Mouse (Mus musculus) lung, embryonic 15.5 days (tissue): ENCODE results near the gene Hsd17b14. TPM values are rescaled to one million over a fixed set of nuclear protein-coding genes. Genes with fewer than 3 reads are reported as not detected.
A peak's percentile ranks its signal among the peaks of the same experiment; 100 is the strongest.

Source experiments
- ATAC-seq: fragments of 200-750 bp; cut with Nextera tagmentation; 2 replicates; pipeline ENCODE4 v1.8.0; 2017; ENCODE audit warnings: moderate number of reproducible peaks, borderline replicate concordance; ENCODE audit not compliant: low FRiP score, low TSS enrichment; ENCODE audit errors: extremely low read depth
- H3K27ac ChIP-seq: fragments of 300-500 bp; sonication (generic); 2 replicates; pipeline ENCODE4 v1.5.1; 2015; ENCODE audit warnings: moderate library complexity, mild to moderate bottlenecking, inconsistent platforms
- H3K27me3 ChIP-seq: fragments of 300-500 bp; sonication (generic); 2 replicates; pipeline ENCODE4 v1.6.1; 2015; ENCODE audit warnings: inconsistent platforms
- H3K36me3 ChIP-seq: fragments of 300-500 bp; sonication (generic); 2 replicates; pipeline ENCODE4 v1.6.1; 2015; ENCODE audit warnings: inconsistent platforms
- H3K4me1 ChIP-seq: fragments of 300-500 bp; sonication (generic); 2 replicates; pipeline ENCODE4 v1.6.1; 2015; ENCODE audit warnings: inconsistent platforms
- H3K4me2 ChIP-seq: fragments of 300-500 bp; sonication (generic); 2 replicates; pipeline ENCODE4 v1.6.1; 2015; ENCODE audit warnings: inconsistent platforms, mild to moderate bottlenecking, moderate library complexity
- H3K4me3 ChIP-seq: fragments of 300-500 bp; sonication (generic); 2 replicates; pipeline ENCODE4 v1.5.1; 2015; ENCODE audit warnings: mild to moderate bottlenecking, inconsistent platforms
- H3K9ac ChIP-seq: fragments of 300-500 bp; sonication (generic); 2 replicates; pipeline ENCODE4 v1.6.1; 2015; ENCODE audit warnings: inconsistent platforms
- H3K9me3 ChIP-seq: fragments of 300-500 bp; sonication (generic); 2 replicates; pipeline ENCODE4 v1.6.1; 2016; ENCODE audit warnings: inconsistent platforms
- WGBS: fragments of 180-500 bp; shearing (Covaris S2); methylation state at CpG from one replicate; pipeline ENCODE4 v1.1.7; 2015; 5-methylcytosine and 5-hydroxymethylcytosine counted together
- polyA plus RNA-seq: library from polyadenylated mRNA; unstranded; fragments of >200 nt; fragmentation: Nextera tagmentation; extraction: Ambion mirVana; gene quantifications from 2 replicates; pipeline ENCODE4 v1.2.1, GENCODE M21; 2015

Hsd17b14 gene
- polyA plus RNA-seq, 1 experiment from 2014 or later = 1.7 TPM

- no peaks in the 10 kb centered on the region for H3K27me3 ChIP-seq
- H3K36me3 ChIP-seq = no peaks in the 10 kb centered on the region
- H3K27ac ChIP-seq = no peak overlapping the region
- 14% methylated on average over 8 of the region's 8 CpGs for WGBS
- no peaks in the 10 kb centered on the region for H3K9me3 ChIP-seq
- H3K4me1 ChIP-seq = peaks cover 8% of the 10 kb centered on the region; the same call in 1 of the 2 replicates
- no peak overlapping the region for H3K4me3 ChIP-seq
- ATAC-seq = no peak
- no peak overlapping the region for H3K9ac ChIP-seq
- no peak overlapping the region for H3K4me2 ChIP-seq
Measured at GRCm38 (mm10) chr7:45555787-45556186, 1.1 kb downstream of the Hsd17b14 start.

GRCm38 (mm10) chr7:45558907-45559306 lies 4.2 kb downstream of the Hsd17b14 start:
- H3K27ac ChIP-seq = 0 out of 2 replicates have a peak overlapping the region, but pooled peaks have one; percentile 29
- no peak overlapping the region for H3K4me2 ChIP-seq
- no peak overlapping the region for H3K9ac ChIP-seq
- no peak for ATAC-seq
- no peaks in the 10 kb centered on the region for H3K36me3 ChIP-seq
- H3K4me3 ChIP-seq = no peak overlapping the region
- H3K9me3 ChIP-seq = no peaks in the 10 kb centered on the region
- H3K27me3 ChIP-seq = no peaks in the 10 kb centered on the region
- peaks cover 23% of the 10 kb centered on the region for H3K4me1 ChIP-seq
- WGBS = 24% methylated on average over 5 of the region's 6 CpGs

- Histone ChIP-seq H3K27ac (no peak overlapping the region), H3K4me1 (peaks cover 23% of the 10 kb centered on the region), H3K4me2 (no peak overlapping the region), H3K36me3 (no peaks in the 10 kb centered on the region), H3K4me3 (no peak overlapping the region), H3K27me3 (no peaks in the 10 kb centered on the region), H3K9me3 (no peaks in the 10 kb centered on the region), H3K9ac (no peak overlapping the region)
- no peak for ATAC-seq
- 74% methylated on average over 7 of the region's 7 CpGs for WGBS
Measured at GRCm38 (mm10) chr7:45560241-45560640, 5.5 kb downstream of the Hsd17b14 start.

GRCm38 (mm10) chr7:45560843-45561623 lies 6.3 kb downstream of the Hsd17b14 start:
- H3K36me3 ChIP-seq = no peaks in the 10 kb centered on the region
- no peaks in the 10 kb centered on the region for H3K9me3 ChIP-seq
- 15% methylated on average over 17 of the region's 17 CpGs for WGBS
- H3K4me3 ChIP-seq = no peak overlapping the region
- peaks cover 23% of the 10 kb centered on the region for H3K4me1 ChIP-seq
- 0 out of 2 replicates have a peak overlapping the region, but pooled peaks have one; percentile 5 for H3K9ac ChIP-seq
- no peak overlapping the region for H3K27ac ChIP-seq
- H3K27me3 ChIP-seq = no peaks in the 10 kb centered on the region
- ATAC-seq = no peak
- peak overlapping the region; percentile 36 for H3K4me2 ChIP-seq

- Histone ChIP-seq H3K4me1 (peaks cover 23% of the 10 kb centered on the region), H3K36me3 (no peaks in the 10 kb centered on the region), H3K4me3 (no peak overlapping the region), H3K9me3 (no peaks in the 10 kb centered on the region), H3K9ac (peak overlapping the region; percentile 5; the same call in 1 of the 2 replicates), H3K27ac (no peak overlapping the region), H3K27me3 (no peaks in the 10 kb centered on the region), H3K4me2 (peak overlapping the region; percentile 36)
- WGBS = 34% methylated on average over 12 of the region's 12 CpGs
- ATAC-seq = no peak; the same call in 1 of the 2 replicates
Measured at GRCm38 (mm10) chr7:45561624-45562520, 7.2 kb downstream of the Hsd17b14 start.

- H3K4me2 ChIP-seq = no peak overlapping the region
- no peaks in the 10 kb centered on the region for H3K36me3 ChIP-seq
- no peaks in the 10 kb centered on the region for H3K27me3 ChIP-seq
- no peak overlapping the region for H3K27ac ChIP-seq
- H3K4me1 ChIP-seq = peaks cover 29% of the 10 kb centered on the region
- H3K4me3 ChIP-seq = no peak overlapping the region
- H3K9ac ChIP-seq = no peak overlapping the region
- H3K9me3 ChIP-seq = no peaks in the 10 kb centered on the region
- WGBS = 62% methylated on average over 2 of the region's 2 CpGs
- no peak for ATAC-seq
Measured at GRCm38 (mm10) chr7:45564811-45565210, 10.1 kb downstream of the Hsd17b14 start.

- Histone ChIP-seq H3K9me3 (no peaks in the 10 kb centered on the region), H3K27ac (no peak overlapping the region), H3K27me3 (no peaks in the 10 kb centered on the region), H3K36me3 (no peaks in the 10 kb centered on the region), H3K4me1 (peaks cover 31% of the 10 kb centered on the region), H3K9ac (no peak overlapping the region), H3K4me3 (no peak overlapping the region), H3K4me2 (no peak overlapping the region)
- ATAC-seq = no peak
- 86% methylated on average over 9 of the region's 9 CpGs for WGBS
Measured at GRCm38 (mm10) chr7:45565446-45565845, 10.8 kb downstream of the Hsd17b14 start.

GRCm38 (mm10) chr7:45567112-45567779 lies 12.6 kb downstream of the Hsd17b14 start:
- ATAC-seq = no peak
- Histone ChIP-seq H3K9me3 (no peaks in the 10 kb centered on the region), H3K27ac (peak overlapping the region; percentile 95), H3K36me3 (no peaks in the 10 kb centered on the region), H3K27me3 (no peaks in the 10 kb centered on the region), H3K4me3 (no peak overlapping the region), H3K9ac (0 out of 2 replicates have a peak overlapping the region, but pooled peaks have one; percentile 11), H3K4me1 (peaks cover 30% of the 10 kb centered on the region), H3K4me2 (peak overlapping the region; percentile 76)
- 68% methylated on average over 8 of the region's 8 CpGs for WGBS

- Histone ChIP-seq H3K27ac (peak overlapping the region; percentile 95), H3K9ac (peak overlapping the region; percentile 11), H3K27me3 (no peaks in the 10 kb centered on the region), H3K4me2 (peak overlapping the region; percentile 76), H3K9me3 (no peaks in the 10 kb centered on the region), H3K4me1 (peaks cover 29% of the 10 kb centered on the region), H3K4me3 (peak overlapping the region; percentile 38), H3K36me3 (no peaks in the 10 kb centered on the region)
- peak; percentile 97 for ATAC-seq
- WGBS = under 1% methylated on average over 24 of the region's 24 CpGs
Measured at GRCm38 (mm10) chr7:45567780-45568516, 13.3 kb downstream of the Hsd17b14 start.

- no peaks in the 10 kb centered on the region for H3K36me3 ChIP-seq
- peak overlapping the region; percentile 95 for H3K27ac ChIP-seq
- ATAC-seq = peak; percentile 5; the same call in 1 of the 2 replicates
- H3K27me3 ChIP-seq = no peaks in the 10 kb centered on the region
- WGBS = 75% methylated on average over 10 of the region's 10 CpGs
- H3K4me2 ChIP-seq = peak overlapping the region; percentile 76
- no peaks in the 10 kb centered on the region for H3K9me3 ChIP-seq
- no peak overlapping the region; the same call in 1 of the 2 replicates for H3K9ac ChIP-seq
- peaks cover 29% of the 10 kb centered on the region for H3K4me1 ChIP-seq
- H3K4me3 ChIP-seq = peak overlapping the region; percentile 38
Measured at GRCm38 (mm10) chr7:45568601-45569473, 14.1 kb downstream of the Hsd17b14 start.
